Mouse (Mus musculus) ES-E14 (cell line): ENCODE measurements around the gene Gm28047. TPM values are rescaled to one million over a fixed set of nuclear protein-coding genes. Genes with fewer than 3 reads are reported as not detected.

ENCODE experiments used
- DNase-seq: peaks from one replicate; pipeline ENCODE4 v3.0.0-alpha.2; 2013; ENCODE audit warnings: low read depth, low spot score
- H3K27ac ChIP-seq: 2 replicates; pipeline ENCODE4 v1.5.1; 2012; ENCODE audit warnings: low read depth, mild to moderate bottlenecking, low read length, moderate library complexity, mixed read lengths; ENCODE audit not compliant: poor library complexity, insufficient read depth, severe bottlenecking
- H3K36me3 ChIP-seq: 2 replicates; pipeline ENCODE4 v1.6.1; 2012; ENCODE audit warnings: mild to moderate bottlenecking, low read length, moderate library complexity, mixed read lengths; ENCODE audit not compliant: control insufficient read depth, poor library complexity, insufficient read depth, severe bottlenecking
- H3K4me1 ChIP-seq, 2 experiments: fragments of 150-350 bp in 1 of 2; sonication (generic) in 1 of 2; 2 replicates each; pipeline ENCODE4 v1.6.1; 2012; ENCODE audit warnings: low read length in 2 of 2, mild to moderate bottlenecking in 1 of 2, mixed read lengths in 1 of 2; ENCODE audit not compliant: control insufficient read depth in 2 of 2, insufficient read depth in 2 of 2, poor library complexity in 1 of 2
- H3K4me3 ChIP-seq, 2 experiments: fragments of 150-350 bp in 1 of 2; sonication (generic) in 1 of 2; 2 replicates each; pipeline ENCODE4 v1.5.1; 2012; ENCODE audit warnings: low read length in 2 of 2, low read depth in 1 of 2, mild to moderate bottlenecking in 1 of 2, mixed read lengths in 1 of 2; ENCODE audit not compliant: insufficient read depth in 1 of 2, poor library complexity in 1 of 2, severe bottlenecking in 1 of 2
- H3K9ac ChIP-seq: 2 replicates; pipeline ENCODE4 v1.6.1; 2012; ENCODE audit warnings: low read depth, mild to moderate bottlenecking, low read length, mixed read lengths; ENCODE audit not compliant: poor library complexity, insufficient read depth, severe bottlenecking
- H3K9me3 ChIP-seq: fragments of 150-350 bp; sonication (generic); 2 replicates; pipeline ENCODE4 v1.6.1; 2012; ENCODE audit warnings: low read depth, mild to moderate bottlenecking, low read length; ENCODE audit not compliant: control insufficient read depth, insufficient read depth
- CHD2 ChIP-seq: IDR thresholded peaks from 2 replicates; pipeline ENCODE4 v1.6.1; 2014; ENCODE audit warnings: mild to moderate bottlenecking, low read depth, low read length, inconsistent platforms
- HCFC1 ChIP-seq: IDR thresholded peaks from 2 replicates; pipeline ENCODE4 v1.6.1; 2012; ENCODE audit warnings: low read length, inconsistent platforms, borderline replicate concordance; ENCODE audit not compliant: insufficient read depth
- MAFK ChIP-seq: IDR thresholded peaks from 2 replicates; pipeline ENCODE4 v1.6.1; 2014; ENCODE audit warnings: mild to moderate bottlenecking, low read depth, low read length, inconsistent platforms; ENCODE audit not compliant: insufficient read depth
- ZC3H11A ChIP-seq: IDR thresholded peaks from 2 replicates; pipeline ENCODE4 v1.6.1; 2012; ENCODE audit warnings: low read depth, mild to moderate bottlenecking, inconsistent platforms, low read length, borderline replicate concordance
- ZNF384 ChIP-seq: IDR thresholded peaks from 2 replicates; pipeline ENCODE4 v1.6.1; 2012; ENCODE audit warnings: low read depth, low read length, inconsistent platforms
- in situ Hi-C, 2 experiments: fragments of 600-800 bp; cut with MboI; formaldehyde crosslinking; loops; one replicate each; pipeline ENCODE4 v1.15.1; 2025; ENCODE audit warnings: low sequenced_read_pairs in 2 of 2, inconsistent platforms in 1 of 2; ENCODE audit not compliant: unreplicated experiment in 2 of 2
- total RNA-seq: library from RNA; depleted of rRNA; stranded (reverse); fragments of 300-350 nt; gene quantifications from 2 replicates; pipeline ENCODE4 v1.2.3, GENCODE M21; 2012

Gene Gm28047
- total RNA-seq, 1 experiment: not detected

- in situ Hi-C loops: no loop called here
- H3K9ac ChIP-seq: no peak within 1 kb of the TSS
- TF ChIP-seq MAFK (no peak), HCFC1 (no peak), ZC3H11A (no peak), CHD2 (no peak), ZNF384 (no peak)
- H3K27ac ChIP-seq: no peak within 1 kb of the TSS
- H3K4me1 ChIP-seq: peaks cover 0 to 14% of the 10 kb centered on the region in 2 experiments; a peak in 2 of 4 replicates
- H3K36me3 ChIP-seq: peaks cover 48% of the 10 kb centered on the region
- no peak for DNase-seq
- no peaks in the 10 kb centered on the region for H3K9me3 ChIP-seq
- H3K4me3 ChIP-seq: no peak within 1 kb of the TSS
Observed at GRCm38 (mm10) chr15:102503447-102503846, 121.4 kb downstream of the Gm28047 start, which contains the start of gene Gm10337. TSS of gene Gm10337 (plus strand) at chr15:102503722.

- TF ChIP-seq ZC3H11A: no peak
- no peak for TF ChIP-seq HCFC1
- TF ChIP-seq MAFK: no peak
- TF ChIP-seq ZNF384: no peak
- no peak for TF ChIP-seq CHD2
- Histone ChIP-seq H3K4me3 (no peak overlapping the region), H3K9me3 (no peaks in the 10 kb centered on the region), H3K4me1 (peaks cover 0 to 12% of the 10 kb centered on the region in 2 experiments; a peak in 2 of 4 replicates), H3K9ac (no peak overlapping the region), H3K27ac (no peak overlapping the region), H3K36me3 (peaks cover 51% of the 10 kb centered on the region)
- no peak for DNase-seq
- in situ Hi-C loops: no loop called here
Observed at GRCm38 (mm10) chr15:102502254-102502840, 122.5 kb downstream of the Gm28047 start.

DNA sequence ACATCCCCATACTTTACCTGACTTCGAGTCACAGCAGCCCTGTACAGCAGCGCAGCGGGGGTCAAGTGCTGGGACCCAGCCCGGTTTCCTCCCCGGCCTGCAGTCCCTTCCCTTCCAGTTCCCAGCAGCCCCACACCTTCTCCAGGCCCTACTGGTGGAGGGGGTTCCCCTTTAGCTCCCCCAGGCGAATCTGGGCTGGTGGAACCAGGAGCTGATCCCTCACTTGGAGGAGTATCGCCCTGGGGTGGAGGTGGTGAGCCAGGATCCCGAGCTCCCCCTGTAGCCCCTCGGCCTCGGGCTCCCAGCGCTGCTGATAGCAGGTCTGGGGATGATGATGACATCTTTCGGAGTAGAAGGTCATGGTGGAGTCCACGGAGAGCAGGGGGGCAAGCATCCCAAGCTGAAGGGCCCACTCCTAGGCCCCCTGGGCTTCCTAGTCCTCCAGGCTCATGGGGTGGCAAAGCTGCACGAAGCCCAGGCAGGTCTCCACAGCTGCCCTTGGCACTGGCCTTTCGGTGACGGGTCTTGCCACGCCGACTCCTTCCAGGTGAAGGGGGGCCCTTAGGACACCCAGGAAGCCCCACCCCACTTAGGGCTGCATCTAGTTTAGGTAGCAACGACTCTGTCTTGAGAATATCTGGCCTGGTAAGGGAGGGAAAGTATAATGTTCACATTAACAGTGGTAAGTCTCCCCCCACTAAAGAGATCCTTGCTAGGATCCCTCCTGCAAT, 123.6 kb downstream of the Gm28047 start:
- Histone ChIP-seq H3K9me3 (no peaks in the 10 kb centered on the region), H3K4me1 (peaks cover 0 to 12% of the 10 kb centered on the region in 2 experiments; a peak in 2 of 4 replicates), H3K36me3 (peaks cover 53% of the 10 kb centered on the region), H3K27ac (no peak overlapping the region), H3K9ac (no peak overlapping the region), H3K4me3 (no peak overlapping the region)
- TF ChIP-seq HCFC1: no peak
- TF ChIP-seq ZNF384: no peak
- TF ChIP-seq CHD2: no peak
- no peak for TF ChIP-seq MAFK
- TF ChIP-seq ZC3H11A: no peak
- DNase-seq: no peak
- in situ Hi-C loops: no loop called here

DNA sequence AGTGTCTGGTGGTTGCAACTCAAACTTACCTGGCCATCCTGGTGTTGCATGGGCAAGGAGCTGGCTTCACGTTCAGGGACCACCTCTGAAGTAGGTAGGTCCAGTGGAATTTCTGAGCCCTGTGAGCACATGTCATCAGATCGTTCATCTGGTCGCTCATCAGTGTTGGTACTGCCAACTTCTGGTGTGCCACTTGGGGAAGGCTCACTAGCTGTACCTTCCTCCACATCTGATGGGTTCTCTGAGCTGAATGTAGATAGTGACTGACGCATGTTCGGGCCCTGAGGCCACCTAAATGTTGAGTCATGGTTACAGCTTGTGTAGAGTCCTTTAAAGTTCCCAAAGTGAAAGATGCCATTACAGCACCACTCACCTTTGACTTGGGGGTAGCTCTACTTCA, 124.4 kb downstream of the Gm28047 start:
- Histone ChIP-seq H3K9ac (no peak overlapping the region), H3K4me3 (no peak overlapping the region), H3K9me3 (no peaks in the 10 kb centered on the region), H3K27ac (no peak overlapping the region), H3K4me1 (peaks cover 0 to 12% of the 10 kb centered on the region in 2 experiments; a peak in 2 of 4 replicates), H3K36me3 (peaks cover 59% of the 10 kb centered on the region)
- no peak for TF ChIP-seq ZC3H11A
- no peak for TF ChIP-seq HCFC1
- TF ChIP-seq MAFK: no peak
- no peak for TF ChIP-seq ZNF384
- no peak for TF ChIP-seq CHD2
- DNase-seq: no peak
- in situ Hi-C loops: no loop called here
